Mouse (Mus musculus): ENCODE measurements around the gene Iqck.

Iqck gene

GRCm38 (mm10) chr7:118855171-118855876 is at the start of gene Iqck:
Gene Iqck (plus strand): TSS chr7:118855752.
- in situ Hi-C loops (cut with MboI, MseI) = loop anchor here in 1 of 2 experiments (5.0 to 10.0 kb wide), 3 partner anchors 137 to 321 kb away; partner anchors contain the start of genes Ccp110 and Coq7

- in situ Hi-C loops (cut with MboI, MseI) = no loop called here
Measured at GRCm38 (mm10) chr7:118806631-118807411, 48.7 kb upstream of the Iqck start.

- in situ Hi-C loops (cut with MboI, MseI) = no loop called here
Measured at GRCm38 (mm10) chr7:118807899-118808298, 47.7 kb upstream of the Iqck start.

DNA sequence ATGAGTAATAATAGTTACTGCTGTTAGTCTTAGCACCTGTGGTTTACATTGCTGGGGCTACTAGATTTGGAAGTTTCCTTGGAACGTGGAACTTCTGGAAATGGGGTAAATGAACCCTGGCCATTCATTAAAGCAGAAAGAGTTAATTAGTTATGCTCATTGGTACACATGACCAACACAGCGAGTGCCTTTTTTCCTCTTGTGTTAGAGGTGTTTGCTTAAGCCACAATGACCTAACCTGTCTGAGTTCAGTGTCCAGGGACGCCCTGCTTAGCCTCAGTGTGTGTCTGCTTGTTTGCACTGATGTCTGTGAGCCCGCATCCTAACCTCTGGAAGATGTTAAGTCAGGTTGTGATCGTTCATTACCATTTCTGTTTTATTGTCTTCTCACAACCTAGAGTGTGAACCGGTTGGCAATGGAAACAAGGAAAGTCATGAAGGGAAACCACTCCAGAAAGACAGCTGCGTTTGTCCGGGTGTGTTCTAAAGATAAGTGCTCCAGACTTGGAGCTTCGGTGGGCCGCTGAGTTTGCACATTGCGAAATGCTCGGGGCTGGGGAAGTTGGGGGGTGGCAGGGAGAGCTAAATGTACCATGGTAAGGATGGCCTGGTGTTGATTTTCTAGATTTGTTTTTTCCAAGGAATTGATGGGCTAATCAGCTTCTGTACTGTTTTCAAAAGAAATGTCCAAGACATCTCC is 44.0 kb upstream of the Iqck start:
- in situ Hi-C loops (cut with MboI, MseI) = no loop called here

GRCm38 (mm10) chr7:118813592-118813991 is 42.0 kb upstream of the Iqck start:
- in situ Hi-C loops (cut with MboI, MseI) = no loop called here

DNA sequence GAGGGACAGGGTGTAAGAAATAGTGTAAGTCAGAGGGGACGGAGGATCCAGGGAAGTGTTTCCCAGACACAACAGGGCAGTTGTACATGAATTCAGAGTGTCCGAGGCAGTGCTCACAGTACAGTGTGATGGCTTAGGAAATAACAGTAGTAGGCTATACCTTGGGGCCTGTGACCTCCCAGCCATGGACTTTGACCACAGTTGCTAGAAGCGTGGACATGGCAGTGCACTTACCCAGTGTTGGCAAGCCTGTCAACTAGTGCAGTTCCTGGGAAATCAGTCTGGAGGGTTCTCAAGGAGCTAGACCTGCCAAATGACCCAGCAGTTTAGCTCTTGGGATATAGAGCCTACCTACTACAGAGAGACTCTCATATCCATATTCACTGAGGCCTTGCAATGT is 39.3 kb upstream of the Iqck start:
- in situ Hi-C loops (cut with MboI, MseI) = no loop called here

DNA sequence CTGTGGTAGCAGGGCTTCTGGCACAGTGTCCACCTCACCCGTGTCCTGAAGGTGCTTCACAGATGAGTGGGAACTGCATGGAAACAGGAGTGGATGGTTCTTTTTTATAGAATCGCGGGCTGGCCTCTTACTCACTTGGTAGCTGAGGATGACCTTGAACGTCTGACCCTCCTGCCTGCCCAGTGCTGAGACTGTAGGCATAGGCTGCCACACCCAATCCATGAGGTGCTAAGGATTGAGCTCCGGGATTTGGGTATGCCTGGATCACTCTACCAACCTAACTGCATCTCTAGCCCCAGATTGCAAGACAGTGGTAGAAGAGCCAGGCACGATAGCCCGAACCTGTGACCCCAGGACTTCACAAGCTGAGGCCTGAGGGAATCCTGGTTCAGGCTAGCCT is 37.8 kb upstream of the Iqck start:
- in situ Hi-C loops (cut with MboI, MseI) = no loop called here

GRCm38 (mm10) chr7:118819666-118820065 is 35.9 kb upstream of the Iqck start:
- in situ Hi-C loops (cut with MboI, MseI) = no loop called here

DNA sequence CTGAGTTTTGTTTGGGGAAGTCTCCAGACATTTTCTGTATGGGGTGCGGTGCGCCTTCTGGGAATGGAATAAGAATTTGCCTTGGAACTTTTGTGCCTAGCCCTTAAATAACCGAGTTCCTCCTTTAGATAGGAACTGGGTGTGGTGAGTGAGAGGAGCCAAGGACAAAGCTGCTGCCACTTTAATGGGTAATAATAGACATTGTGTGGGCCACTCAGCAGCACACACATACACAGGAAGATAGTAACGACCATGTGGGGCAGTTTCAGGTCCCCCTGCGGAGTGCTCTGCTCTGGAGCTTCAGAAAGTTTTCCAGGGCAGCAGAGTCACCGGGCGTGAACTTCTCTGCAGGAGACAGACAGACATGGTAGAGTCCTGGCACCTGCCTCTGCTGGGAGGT is 34.2 kb upstream of the Iqck start:
- in situ Hi-C loops (cut with MboI, MseI) = no loop called here

DNA sequence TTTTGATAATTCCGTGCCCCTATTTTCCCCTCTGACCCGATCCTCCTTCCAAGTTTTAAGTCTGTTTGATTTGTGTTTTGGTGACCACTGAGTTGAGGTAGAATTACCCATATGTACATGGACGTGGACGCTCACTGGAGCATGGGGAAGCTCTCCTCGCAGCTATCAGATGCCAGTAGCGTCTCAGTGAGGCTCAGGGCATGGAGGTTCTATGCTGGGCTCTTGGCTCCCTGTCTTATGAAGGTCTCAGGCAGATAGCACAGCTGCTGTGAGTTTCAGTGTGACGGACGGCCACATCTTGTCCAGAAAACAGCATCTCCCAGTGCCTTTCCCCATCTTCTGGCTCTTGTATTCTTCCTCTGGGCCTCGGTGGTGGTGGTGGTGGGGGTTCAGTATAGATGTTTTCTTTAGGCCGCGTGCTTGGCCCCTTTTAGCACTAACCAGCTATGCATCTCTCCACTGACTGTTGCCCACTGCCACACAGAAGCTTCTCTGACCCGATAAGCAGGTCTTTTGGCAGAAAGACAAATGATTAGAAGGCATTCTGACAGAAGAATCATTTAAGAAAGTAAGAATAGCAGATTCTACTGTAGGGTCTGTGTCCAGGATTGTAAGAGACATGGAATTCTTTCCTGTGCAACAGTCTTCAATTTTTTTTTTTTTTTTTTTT is 33.5 kb upstream of the Iqck start:
- in situ Hi-C loops (cut with MboI, MseI) = no loop called here

DNA sequence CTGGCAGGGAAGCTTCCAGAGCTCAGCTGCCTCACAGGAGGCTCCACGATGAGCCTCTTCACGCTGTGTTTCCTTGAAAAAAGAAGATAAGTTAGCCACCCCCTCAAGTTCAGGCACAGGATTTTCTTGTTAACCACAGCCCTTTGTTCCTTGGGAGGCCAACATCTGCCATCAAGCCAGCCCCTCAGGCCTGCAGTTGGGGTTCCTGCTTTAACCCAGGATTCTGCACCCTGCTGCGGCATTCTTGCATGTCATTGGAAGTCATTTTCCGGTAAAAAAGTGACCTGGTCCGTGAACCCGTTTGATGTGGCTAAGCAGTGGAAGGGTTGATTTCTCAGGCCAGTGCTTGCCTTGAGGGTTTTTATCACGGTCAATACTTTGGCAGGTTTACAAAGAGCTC is 31.1 kb upstream of the Iqck start:
- in situ Hi-C loops (cut with MboI, MseI) = no loop called here

- in situ Hi-C loops (cut with MboI, MseI) = no loop called here
Measured at GRCm38 (mm10) chr7:118827975-118828416, 27.6 kb upstream of the Iqck start.

DNA sequence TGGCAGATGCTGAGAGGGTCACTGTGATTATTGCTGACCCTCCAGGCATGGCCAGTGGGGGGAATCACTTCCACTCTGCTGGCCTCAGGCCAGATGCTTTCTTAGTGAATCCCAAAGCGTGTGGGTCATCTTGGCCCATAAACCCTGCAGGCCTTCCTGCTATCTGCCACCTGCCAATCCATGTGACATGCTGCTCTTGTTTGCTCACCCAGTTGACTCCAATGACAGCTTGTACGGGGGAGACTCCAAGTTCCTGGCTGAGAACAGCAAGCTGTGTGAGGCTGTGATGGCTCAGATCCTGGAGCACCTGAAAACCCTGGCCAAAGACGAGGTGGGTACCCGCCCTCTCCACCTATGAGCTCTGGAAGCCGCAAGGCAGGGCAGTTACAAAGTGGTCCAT is 17.7 kb upstream of the Iqck start:
- in situ Hi-C loops (cut with MboI, MseI) = no loop called here

DNA sequence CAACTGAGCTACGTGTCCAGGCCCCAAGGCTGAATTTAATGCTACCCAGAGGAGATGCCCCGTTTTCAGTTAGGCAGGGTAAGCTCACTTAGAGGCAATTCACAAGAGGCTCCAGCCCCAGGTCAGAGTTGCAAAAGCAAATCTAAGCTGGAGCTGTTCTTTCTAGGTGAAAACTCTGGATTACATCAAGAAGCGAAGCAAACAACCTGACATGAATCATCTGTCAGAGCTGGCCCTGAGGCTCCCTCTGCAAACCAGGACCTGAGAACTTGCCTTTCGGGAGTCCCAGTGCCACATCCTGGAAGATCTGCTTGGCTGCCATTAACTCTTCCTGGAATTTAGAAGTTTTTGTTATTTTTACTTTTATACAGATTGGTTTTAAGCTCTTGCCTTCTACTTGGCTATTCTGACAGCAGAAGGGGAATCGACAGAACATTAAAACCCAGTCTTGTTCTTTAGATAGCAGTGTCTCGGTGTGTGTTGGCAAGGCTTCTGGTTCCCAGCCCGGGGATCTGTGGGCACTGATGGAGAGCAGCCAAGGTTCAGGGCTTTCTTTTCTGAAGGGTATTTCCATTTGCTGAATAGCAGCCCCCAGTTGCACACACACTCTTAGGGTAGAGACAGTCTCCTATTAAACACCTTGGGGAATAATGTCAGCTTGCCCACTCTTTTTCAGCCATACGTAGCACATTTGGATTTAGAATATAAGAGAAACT is 14.4 kb upstream of the Iqck start:
- in situ Hi-C loops (cut with MboI, MseI) = no loop called here

GRCm38 (mm10) chr7:118841796-118842195 is 13.8 kb upstream of the Iqck start:
- in situ Hi-C loops (cut with MboI, MseI) = no loop called here

GRCm38 (mm10) chr7:118842938-118843337 is 12.6 kb upstream of the Iqck start:
- in situ Hi-C loops (cut with MboI, MseI) = no loop called here

- in situ Hi-C loops (cut with MboI, MseI) = no loop called here
Measured at GRCm38 (mm10) chr7:118845141-118845540, 10.4 kb upstream of the Iqck start.

DNA sequence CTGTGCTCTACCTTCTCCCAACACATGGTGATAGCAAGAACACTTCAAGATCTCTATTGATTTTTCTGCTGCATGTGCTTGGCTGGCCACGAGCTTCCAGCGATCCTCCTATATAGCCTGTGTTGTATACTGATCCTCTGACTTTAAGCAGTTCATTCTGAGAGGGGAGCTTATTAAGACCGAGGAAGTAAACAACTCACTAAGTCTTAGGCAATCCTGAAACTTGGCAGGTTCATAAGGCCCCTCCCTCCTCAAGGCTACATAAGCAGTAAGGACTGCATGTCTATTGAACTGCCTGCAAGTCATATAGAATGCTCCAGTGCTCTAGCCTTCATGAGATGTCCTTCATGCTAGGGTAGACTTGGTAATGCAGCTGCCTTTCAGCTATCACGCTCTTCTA is 9.2 kb upstream of the Iqck start:
- in situ Hi-C loops (cut with MboI, MseI) = no loop called here

GRCm38 (mm10) chr7:118848796-118849195 is 6.8 kb upstream of the Iqck start:
- in situ Hi-C loops (cut with MboI, MseI) = no loop called here

GRCm38 (mm10) chr7:118849543-118850250 is 5.9 kb upstream of the Iqck start:
- in situ Hi-C loops (cut with MboI, MseI) = loop anchor here (5.0 to 10.0 kb wide), 3 partner anchors 135 to 315 kb away; partner anchors contain the start of genes Ccp110 (in 1 of the 2) and Coq7 (in 1 of the 2)

Data from T-helper 17 cell (primary cell).